Mouse (Mus musculus) olfactory bulb, adult 2 months (tissue): ENCODE data around the gene Gprc5c.
"Not testable (repeated sequence)": the region's sequence is repeated elsewhere in the genome, so short reads cannot be mapped to it uniquely, and the experiment has no call there.

Experiments
- CTCF ChIP-seq: fragments of 200-500 bp; IDR thresholded peaks from 2 replicates; pipeline ENCODE4 v1.5.1; 2012; ENCODE audit warnings: low read depth, mild to moderate bottlenecking, low read length, moderate library complexity; ENCODE audit not compliant: insufficient read depth
- POLR2A ChIP-seq: fragments of 200-500 bp; IDR thresholded peaks from 2 replicates; pipeline ENCODE4 v1.6.1; 2012; ENCODE audit warnings: mild to moderate bottlenecking, low read depth, low read length, moderate library complexity; ENCODE audit not compliant: insufficient read depth

DNA sequence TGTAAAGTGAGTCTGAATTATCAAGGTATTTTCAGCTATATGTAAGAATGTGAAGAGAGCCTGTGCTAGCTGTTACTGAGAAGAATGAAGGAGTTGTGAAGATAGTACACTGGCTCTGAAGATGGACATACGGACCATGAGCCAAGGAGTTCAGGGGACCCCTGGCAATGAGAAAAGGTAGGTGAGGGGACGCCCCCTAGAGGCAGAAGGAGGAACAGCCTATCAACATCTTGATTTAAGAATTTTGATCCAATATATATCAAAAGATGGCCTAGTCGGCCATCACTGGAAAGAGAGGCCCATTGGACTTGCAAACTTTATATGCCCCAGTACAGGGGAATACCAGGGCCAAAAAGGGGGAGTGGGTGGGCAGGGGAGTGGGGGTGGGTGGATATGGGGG lies 58.6 kb downstream of the Gprc5c start:
- not testable (repeated sequence) for TF ChIP-seq CTCF, POLR2A
